Mouse (Mus musculus): ENCODE results near the gene Cdc42bpa. TPM values are rescaled to one million over a fixed set of nuclear protein-coding genes. Genes with fewer than 3 reads are reported as not detected.

Gene Cdc42bpa
- polyA plus RNA-seq (2012): 3.7 and 4.0 TPM in 2 replicates

DNA sequence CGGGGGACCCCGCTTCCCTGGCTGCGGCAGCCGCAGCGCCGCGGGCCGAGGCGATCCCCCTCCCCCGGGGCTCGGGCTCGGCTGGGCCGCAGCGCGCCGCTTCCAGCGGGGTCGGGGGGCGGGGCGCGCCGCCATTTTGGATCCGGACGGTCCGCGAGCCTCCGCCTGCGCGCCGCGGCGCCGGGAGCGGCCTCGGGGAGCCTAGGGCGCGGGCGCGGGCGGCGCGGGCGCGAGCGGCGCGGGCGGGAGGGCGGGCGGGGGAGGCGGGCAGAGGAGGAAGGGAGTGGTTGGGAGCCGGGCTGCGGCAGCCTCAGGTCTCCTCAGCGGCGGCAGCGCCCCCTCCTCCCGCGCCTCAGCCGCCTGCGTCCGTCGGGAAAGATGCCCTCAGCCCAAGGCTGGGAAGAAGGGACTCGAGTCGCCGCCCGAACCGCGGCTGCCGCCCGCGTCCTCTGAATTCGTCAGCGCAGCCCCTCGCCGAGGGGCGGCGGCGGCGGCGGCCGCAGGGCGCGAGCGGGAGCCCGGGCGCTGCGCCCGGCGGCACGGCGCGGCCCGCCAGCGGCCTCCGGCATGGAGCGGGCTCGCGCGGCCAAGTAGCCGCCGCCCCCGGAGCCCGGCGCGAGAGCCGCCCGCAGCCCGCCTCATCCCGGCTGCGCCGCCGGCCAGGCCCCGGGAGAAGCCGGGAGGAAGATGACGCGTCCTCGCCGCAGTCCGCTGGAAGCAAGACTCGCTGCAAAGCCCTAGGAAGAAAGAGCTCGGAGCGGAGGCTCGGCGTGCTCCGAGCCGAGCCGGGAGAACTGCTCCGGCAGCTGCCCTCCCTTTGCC lies at the start of gene Cdc42bpa:
Gene Cdc42bpa (plus strand): TSS at position 752 of the 822 bp plus-strand sequence.

DNA sequence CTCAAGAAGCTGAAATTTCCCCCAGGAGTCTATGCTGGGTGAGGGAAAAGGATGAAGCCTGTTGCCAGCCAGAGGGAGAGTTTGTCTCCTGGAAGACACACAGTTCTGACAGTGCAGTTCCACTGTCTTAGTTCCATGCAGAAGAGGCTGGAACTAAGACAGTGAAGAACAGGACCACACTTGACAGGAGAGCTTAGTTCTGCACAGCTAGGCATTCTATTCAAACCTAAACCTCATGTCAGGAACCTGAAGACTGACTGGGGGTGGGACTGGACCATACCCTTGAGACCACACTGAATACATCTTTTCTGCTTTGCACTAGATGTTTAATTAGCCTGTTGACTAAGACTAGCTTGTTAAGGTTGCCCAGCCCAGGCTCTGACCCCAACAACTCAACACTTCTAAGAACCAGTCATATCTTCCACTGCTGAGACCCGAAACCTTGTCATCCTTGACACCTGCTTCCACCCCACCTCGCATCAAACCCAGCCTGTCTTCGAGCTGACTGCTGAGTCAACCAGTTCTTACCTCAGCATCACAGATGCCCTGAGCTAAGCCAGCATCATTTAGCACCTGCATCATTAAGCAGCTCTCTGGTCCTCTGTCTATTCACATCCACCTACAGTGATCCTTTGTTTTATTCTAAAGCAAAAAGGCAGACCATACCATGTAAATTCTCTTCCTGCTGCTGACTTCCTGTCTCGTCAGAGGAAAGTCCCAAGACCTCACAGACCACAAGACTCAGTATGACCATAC lies 238.9 kb downstream of the Cdc42bpa start, which contains the start of gene Coq8a:
Gene Coq8a (minus strand): TSS at position 644 of the 756 bp plus-strand sequence.

Other genes starting within 250 kb of the Cdc42bpa start
- gene Kif28, start 215.2 kb upstream of the Cdc42bpa start, polyA plus RNA-seq (2012): not detected in 2 replicates
- gene Gm10518, start 157.1 kb upstream of the Cdc42bpa start, polyA plus RNA-seq (2012): 0.18 TPM in 1 of 2 replicates, not detected in the other
- 23.8 and 47.6 TPM in 2 replicates for gene Ahctf1, start 156.8 kb upstream of the Cdc42bpa start, polyA plus RNA-seq (2012)
- gene Coq8a, start 239.1 kb downstream of the Cdc42bpa start, polyA plus RNA-seq (2012): 16.7 and 18.6 TPM in 2 replicates